Comparison of ENCODE assay signal across 11 mouse cellular contexts in genomic region chr17:6867740-6868139, GRCm38 (mm10).
DNase-seq lines count a peak whose midpoint lies in the region; ATAC-seq and TF ChIP-seq lines count a peak whose summit lies in the region.
"Had no signal": no experiment of that assay in that cellular context is flagged by ENCODE, and none has a peak within 500 bp of the region (broad histone marks: within the 10 kb centered on the region; RNA-seq: fewer than 3 reads in every experiment).

No protein-coding gene starts in this region.

- H3K27me3 ChIP-seq in heart, embryonic 16.5 days (ENCODE audit: control insufficient read depth, insufficient read depth, low read length): peaks cover 3% of the 10 kb centered on the region
- H3K27me3 ChIP-seq in heart, adult 2 months (ENCODE audit: control insufficient read depth, insufficient read depth, low read length): no peaks in the 10 kb centered on the region
- peaks cover 22% of the 10 kb centered on the region for H3K27me3 ChIP-seq in limb, embryonic 10.5 days (ENCODE audit: low read depth, poor library complexity, severe bottlenecking)

- H3K27ac ChIP-seq in heart, embryonic 16.5 days (ENCODE audit: low read length): no peak overlapping the region
- no peak overlapping the region for H3K27ac ChIP-seq in heart, adult 2 months
- no peak overlapping the region for H3K27ac ChIP-seq in limb, embryonic 10.5 days
- H3K27ac ChIP-seq: liver, embryonic 14.5 days had no signal

- H3K9me3 ChIP-seq in heart, embryonic 16.5 days (replicated peaks; ENCODE audit: control insufficient read depth, low read length): no peaks in the 10 kb centered on the region
- H3K9me3 ChIP-seq in limb, embryonic 10.5 days (replicated peaks): no peaks in the 10 kb centered on the region

- no peak for TF ChIP-seq POLR2A in heart, adult 2 months (IDR thresholded peaks at IDR 0.05; ENCODE audit: insufficient read depth, low read depth, low read length)

- H3K36me3 ChIP-seq in heart, embryonic 16.5 days (ENCODE audit: control insufficient read depth, insufficient read depth): no peaks in the 10 kb centered on the region
- H3K36me3 ChIP-seq in heart, adult 2 months (ENCODE audit: control insufficient read depth, insufficient read depth, low read length): no peaks in the 10 kb centered on the region
- H3K36me3 ChIP-seq in limb, embryonic 10.5 days: no peaks in the 10 kb centered on the region

- H3K4me1 ChIP-seq in heart, embryonic 16.5 days (ENCODE audit: control insufficient read depth, insufficient read depth, low read length): no peaks in the 10 kb centered on the region
- no peaks in the 10 kb centered on the region for H3K4me1 ChIP-seq in heart, adult 2 months (ENCODE audit: control insufficient read depth, insufficient read depth, low read length)
- peaks cover 38% of the 10 kb centered on the region for H3K4me1 ChIP-seq in limb, embryonic 10.5 days

- intact Hi-C loops in heart, adult 2 months (cut with DNase I): no loop called here

- no peak for TF ChIP-seq CTCF in heart, adult 2 months (IDR thresholded peaks at IDR 0.05)

- no peak overlapping the region for H3K4me3 ChIP-seq in heart, embryonic 16.5 days (ENCODE audit: low read length)
- H3K4me3 ChIP-seq in heart, adult 2 months: no peak overlapping the region
- no peak overlapping the region for H3K4me3 ChIP-seq in limb, embryonic 10.5 days

- H3K4me2 ChIP-seq in heart, embryonic 16.5 days (ENCODE audit: low read depth, low read length): peak overlapping the region; percentile 5; the same call in 1 of the 2 replicates

- no peaks in the 10 kb centered on the region for H3K79me2 ChIP-seq in heart, adult 2 months (replicated peaks; ENCODE audit: control insufficient read depth, insufficient read depth, low read length)

- no peak overlapping the region for H3K9ac ChIP-seq in heart, embryonic 16.5 days (ENCODE audit: low read length)
- no peak overlapping the region for H3K9ac ChIP-seq in heart, adult 2 months (ENCODE audit: low read depth, low read length)
- H3K9ac ChIP-seq: liver, embryonic 14.5 days had no signal

- DNase-seq in heart, adult 2 months: no peak
- DNase-seq in kidney, postnatal 14 days: peak; percentile 82
- DNase-seq in lung, postnatal 4 days: peak; percentile 21 to 54
- no peak for DNase-seq in adrenal gland, postnatal 4 days (ENCODE audit: low spot score in 2 of 2)
- no peak for DNase-seq in natural killer cell, adult 2 months (ENCODE audit: low spot score in 2 of 2)
- no peak for DNase-seq in limb, embryonic 10.5 days (ENCODE audit: low spot score)
- DNase-seq: right cerebral cortex, postnatal 25 days had no signal

- 15% methylated on average over 7 of the region's 7 CpGs for WGBS in heart, embryonic 16.5 days
- 30% methylated on average over 7 of the region's 7 CpGs for WGBS in heart, adult 2 months
- 24% methylated on average over 7 of the region's 7 CpGs for WGBS in limb, embryonic 10.5 days

- ATAC-seq in heart, embryonic 16.5 days (replicated peaks; ENCODE audit: extremely low read depth, insufficient read depth, low FRiP score): no peak
- ATAC-seq in granulocyte monocyte progenitor cell, adult 5-6 weeks (replicated peaks; ENCODE audit: poor library complexity, severe bottlenecking): peak; percentile 53; the same call in 1 of the 2 replicates
- ATAC-seq: CD4-positive, CD25-positive, alpha-beta regulatory T cell, adult 4 months had no signal

- TF ChIP-seq EP300 in heart, adult 2 months (IDR thresholded peaks at IDR 0.05; ENCODE audit: insufficient read depth, low read depth, low read length): no peak

Comparison
In these comparisons a context has a peak if more than half of its experiments do, and no peak if none do; other contexts are left out.
1. DNase-seq: peak in kidney, postnatal 14 days (single experiment) and lung, postnatal 4 days (2 of 2); none in heart, adult 2 months (0 of 2), adrenal gland, postnatal 4 days (0 of 2), natural killer cell, adult 2 months (0 of 2) and limb, embryonic 10.5 days (single experiment).